Mouse (Mus musculus) spleen, adult 10 weeks (tissue): ENCODE results near the gene Helb. TPM values are rescaled to one million over a fixed set of nuclear protein-coding genes. Genes with fewer than 3 reads are reported as not detected.

ENCODE experiments used
- polyA plus RNA-seq: library from polyadenylated mRNA; stranded (reverse); fragments of 350-450 nt; fragmentation: Illumina TruSeq; extraction: RNeasy Lipid Tissue Mini Kit (QIAGEN cat#74804); gene quantifications from one replicate; pipeline ENCODE4 v1.2.3, GENCODE M21; 2015; ENCODE audit warnings: low replicate concordance; ENCODE audit not compliant: insufficient read depth

Helb gene
- polyA plus RNA-seq: 22.8 TPM

GRCm38 (mm10) chr10:120112507-120113396 lies at the start of gene Helb:
TSS of gene Helb (minus strand) at chr10:120112987.

Other genes starting within 250 kb of the Helb start
- gene Tmbim4, start 88.6 kb upstream of the Helb start, polyA plus RNA-seq: 129 TPM
- 25.6 TPM for gene Irak3, start 89.1 kb upstream of the Helb start, polyA plus RNA-seq
- 47.6 TPM for gene Llph, start 114.1 kb upstream of the Helb start, polyA plus RNA-seq